Mouse (Mus musculus) spleen, adult 2 months (tissue): ENCODE measurements around the gene Olfr948.

Experiments used
- CTCF ChIP-seq: fragments of 200-500 bp; IDR thresholded peaks from 2 replicates; pipeline ENCODE4 v1.5.1; 2011; ENCODE audit warnings: mild to moderate bottlenecking, inconsistent platforms; ENCODE audit not compliant: insufficient read depth, insufficient read length, insufficient replicate concordance; ENCODE audit errors: extremely low read depth
- POLR2A ChIP-seq: fragments of 200-500 bp; IDR thresholded peaks from 2 replicates; pipeline ENCODE4 v1.6.1; 2011; ENCODE audit warnings: low read depth, low read length, inconsistent platforms

DNA sequence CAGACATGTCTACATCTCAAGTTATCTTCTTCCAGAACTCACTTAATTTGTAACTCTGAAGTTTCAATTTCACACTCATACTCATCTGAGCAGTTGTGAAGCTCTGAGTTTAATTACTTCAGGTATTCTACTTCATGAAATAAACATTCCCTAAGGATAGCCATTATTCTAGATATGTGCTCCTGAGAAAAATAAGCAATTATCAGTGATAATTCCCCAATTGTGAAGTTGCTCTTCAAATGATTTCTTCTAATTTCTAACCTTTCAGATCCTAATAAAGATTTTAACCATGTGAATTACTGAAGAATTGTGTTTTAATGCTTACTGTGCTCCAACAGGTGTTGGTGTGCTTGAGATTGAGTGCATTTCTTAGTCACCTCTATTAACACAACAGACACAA, at the start of gene Olfr948:
- no peak for TF ChIP-seq CTCF
- no peak for TF ChIP-seq POLR2A
